Mouse (Mus musculus): Measurements from ENCODE around the gene Neb. TPM values are rescaled to one million over a fixed set of nuclear protein-coding genes. Genes with fewer than 3 reads are reported as not detected.

The Neb gene
- polyA plus RNA-seq, 1 experiment, result not detected

DNA sequence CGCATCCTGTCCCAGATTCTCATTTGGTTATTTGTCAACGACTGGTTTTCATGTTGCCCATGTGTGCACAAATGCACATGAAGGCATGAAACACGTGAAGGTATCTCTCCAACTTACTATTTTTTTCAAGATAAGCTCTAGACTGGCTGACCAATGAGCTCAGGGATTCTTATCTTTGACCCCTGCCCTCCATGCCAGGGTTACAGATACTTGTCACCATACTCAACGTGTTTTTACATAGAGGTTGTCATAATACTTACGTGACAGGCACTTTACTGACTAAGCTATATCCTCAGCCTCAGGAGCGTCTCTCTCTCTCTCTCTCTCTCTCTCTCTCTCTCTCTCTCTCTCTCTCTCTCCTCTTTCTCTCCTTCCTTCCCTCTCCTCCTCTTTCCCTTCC lies 8.2 kb upstream of the Neb start:
- H3K4me3 ChIP-seq (ENCODE audit: insufficient read depth, low read depth, low read length), result no peak overlapping the region
- WGBS, result 90% methylated on average over 6 of the region's 6 CpGs
- no peak overlapping the region for H3K27ac ChIP-seq (ENCODE audit: insufficient read depth, low read depth, low read length)
- H3K4me1 ChIP-seq (ENCODE audit: control insufficient read depth, insufficient read depth, low read length), result no peaks in the 10 kb centered on the region
- TF ChIP-seq CTCF (IDR thresholded peaks at IDR 0.05; ENCODE audit: insufficient read depth, low read depth, low read length) (no peak), POLR2A (IDR thresholded peaks at IDR 0.05; ENCODE audit: insufficient read depth, low read depth, low read length) (no peak)

DNA sequence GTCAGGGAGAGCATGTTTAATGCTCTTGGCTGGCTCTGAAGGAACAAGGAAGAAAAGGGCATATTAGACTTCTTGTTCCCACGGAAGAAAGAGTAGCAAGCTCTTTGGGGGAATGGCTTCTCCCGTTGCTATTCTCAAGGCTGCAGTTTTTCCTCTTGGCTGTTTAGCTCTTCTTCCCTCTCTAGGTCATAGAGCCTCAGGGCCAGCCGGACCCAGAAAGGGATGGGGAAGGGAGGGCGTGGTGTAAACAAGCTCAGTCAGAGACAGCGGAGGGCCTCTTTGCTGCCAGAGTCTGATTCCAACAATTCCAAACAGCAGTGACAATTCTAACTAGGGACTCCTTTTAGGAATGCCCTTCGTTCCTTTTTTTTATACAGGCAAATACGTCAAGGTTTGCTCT lies 7.8 kb upstream of the Neb start:
- H3K4me1 ChIP-seq (ENCODE audit: control insufficient read depth, insufficient read depth, low read length), result no peaks in the 10 kb centered on the region
- H3K27ac ChIP-seq (ENCODE audit: insufficient read depth, low read depth, low read length), result no peak overlapping the region
- WGBS, result 59% methylated on average over 7 of the region's 7 CpGs
- TF ChIP-seq CTCF (IDR thresholded peaks at IDR 0.05; ENCODE audit: insufficient read depth, low read depth, low read length), result no peak
- TF ChIP-seq POLR2A (IDR thresholded peaks at IDR 0.05; ENCODE audit: insufficient read depth, low read depth, low read length), result no peak
- no peak overlapping the region for H3K4me3 ChIP-seq (ENCODE audit: insufficient read depth, low read depth, low read length)

DNA sequence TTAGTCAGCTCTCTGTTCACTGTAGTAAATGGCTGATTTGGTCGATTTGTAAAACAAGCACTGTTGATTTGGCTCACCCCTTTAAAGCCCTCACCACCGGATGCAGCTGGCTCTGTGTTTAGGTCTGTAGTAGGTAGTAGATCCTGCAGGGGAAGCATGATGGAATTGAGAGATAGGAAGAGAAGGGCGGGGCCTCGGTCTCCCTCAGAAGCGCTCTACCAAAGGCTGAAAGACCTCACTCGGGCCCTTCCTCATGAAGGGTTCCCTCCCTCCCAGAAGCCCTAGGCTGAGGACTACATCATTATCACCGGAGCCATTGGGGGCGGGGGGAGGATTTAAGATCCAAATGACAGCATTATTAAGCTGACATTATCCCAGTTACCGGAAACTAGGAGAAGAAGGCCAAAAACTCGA lies 581 bp upstream of the Neb start:
- H3K27ac ChIP-seq (ENCODE audit: insufficient read depth, low read depth, low read length), result no peak overlapping the region
- H3K4me1 ChIP-seq (ENCODE audit: control insufficient read depth, insufficient read depth, low read length), result no peaks in the 10 kb centered on the region
- no peak for TF ChIP-seq CTCF (IDR thresholded peaks at IDR 0.05; ENCODE audit: insufficient read depth, low read depth, low read length)
- no peak for TF ChIP-seq POLR2A (IDR thresholded peaks at IDR 0.05; ENCODE audit: insufficient read depth, low read depth, low read length)
- no peak overlapping the region for H3K4me3 ChIP-seq (ENCODE audit: insufficient read depth, low read depth, low read length)
- 71% methylated on average over 10 of the region's 10 CpGs for WGBS

DNA sequence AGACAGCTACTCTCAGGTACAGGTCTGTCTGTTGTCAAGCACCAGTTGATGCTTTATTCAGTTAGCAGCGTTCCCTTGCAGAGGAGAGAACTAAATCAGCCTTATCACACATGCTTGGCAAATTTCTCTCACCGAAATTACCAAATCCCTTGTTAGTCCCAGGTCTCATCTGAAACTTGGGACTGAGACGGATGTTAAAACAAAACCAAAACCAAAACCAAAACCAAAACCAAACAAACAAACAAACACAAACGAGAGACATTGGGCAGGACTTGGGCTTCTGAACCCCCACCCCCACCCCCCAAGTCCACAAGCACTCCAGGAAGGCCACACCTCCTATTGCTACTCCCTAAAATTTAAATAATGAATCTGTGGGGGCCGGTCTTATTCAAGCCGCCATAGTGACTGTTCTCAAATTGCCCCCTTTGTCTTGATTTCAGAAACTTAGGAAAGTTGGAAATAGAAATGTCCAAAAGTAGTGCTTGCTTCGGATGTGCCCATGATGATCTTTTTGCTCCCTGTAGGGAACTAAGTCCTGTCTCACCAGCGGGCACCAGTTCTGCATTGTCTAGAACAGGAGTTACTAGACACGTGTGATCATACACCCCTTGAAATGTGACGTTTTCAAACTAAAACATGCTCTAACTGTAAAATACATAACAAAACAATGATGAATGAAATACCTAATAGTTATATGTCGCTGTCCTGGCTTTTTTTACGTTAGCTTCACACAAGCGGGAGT lies 397 bp downstream of the Neb start:
- Histone ChIP-seq H3K4me1 (ENCODE audit: control insufficient read depth, insufficient read depth, low read length) (no peaks in the 10 kb centered on the region), H3K27ac (ENCODE audit: insufficient read depth, low read depth, low read length) (no peak overlapping the region), H3K4me3 (ENCODE audit: insufficient read depth, low read depth, low read length) (no peak overlapping the region)
- WGBS, result 59% methylated on average over 13 of the region's 13 CpGs
- TF ChIP-seq CTCF (IDR thresholded peaks at IDR 0.05; ENCODE audit: insufficient read depth, low read depth, low read length) (no peak), POLR2A (IDR thresholded peaks at IDR 0.05; ENCODE audit: insufficient read depth, low read depth, low read length) (no peak)

DNA sequence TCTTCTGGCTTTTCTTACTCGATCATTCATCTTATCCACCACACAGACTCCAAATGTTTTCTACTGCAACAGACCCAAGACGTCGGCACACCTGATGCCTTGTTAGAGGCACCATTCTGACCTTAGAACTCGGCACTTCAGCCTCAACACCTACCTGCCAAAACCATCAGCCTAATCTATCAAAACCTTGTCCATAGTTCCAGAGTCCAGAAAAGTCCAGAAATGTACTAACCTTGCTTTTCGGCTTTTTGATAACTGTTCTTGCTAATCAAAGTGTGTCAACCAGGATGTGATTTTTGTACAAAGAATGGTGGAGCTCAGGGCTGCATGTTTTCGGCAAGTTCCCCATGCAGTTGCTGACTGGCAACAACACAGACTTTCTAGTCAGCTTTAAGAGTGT lies 3.6 kb downstream of the Neb start:
- 95% methylated on average over 6 of the region's 6 CpGs for WGBS

DNA sequence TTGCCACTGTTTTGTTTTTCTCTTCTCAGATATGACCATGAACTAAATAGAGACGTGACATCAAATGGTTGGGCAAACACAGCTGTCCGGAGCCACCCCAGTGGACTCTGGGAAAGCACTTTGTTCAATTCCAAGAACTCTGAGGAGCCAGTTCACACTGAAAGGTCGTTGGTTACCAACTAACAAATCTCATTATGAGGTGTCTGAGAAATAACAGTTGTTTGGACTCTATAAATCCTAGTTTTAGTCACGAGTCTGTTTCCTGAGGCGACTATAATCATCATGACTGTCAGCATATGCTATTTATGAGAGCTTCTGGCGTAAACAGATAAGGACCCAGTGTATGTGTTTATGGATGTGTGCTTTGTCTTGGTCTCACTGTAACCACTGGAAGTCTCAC lies 5.8 kb downstream of the Neb start:
- H3K27ac ChIP-seq (ENCODE audit: insufficient read depth, low read depth, low read length), result no peak overlapping the region
- TF ChIP-seq CTCF (IDR thresholded peaks at IDR 0.05; ENCODE audit: insufficient read depth, low read depth, low read length) (no peak), POLR2A (IDR thresholded peaks at IDR 0.05; ENCODE audit: insufficient read depth, low read depth, low read length) (no peak)
- H3K4me1 ChIP-seq (ENCODE audit: control insufficient read depth, insufficient read depth, low read length), result peaks cover 2% of the 10 kb centered on the region; the same call in 1 of the 2 replicates
- H3K4me3 ChIP-seq (ENCODE audit: insufficient read depth, low read depth, low read length), result no peak overlapping the region
- 83% methylated on average over 6 of the region's 6 CpGs for WGBS

More for the DNA sequence above, 3.6 kb downstream of the Neb start:
- TF ChIP-seq POLR2A (IDR thresholded peaks at IDR 0.05; ENCODE audit: insufficient read depth, low read depth, low read length), result no peak
- TF ChIP-seq CTCF (IDR thresholded peaks at IDR 0.05; ENCODE audit: insufficient read depth, low read depth, low read length), result no peak
- Histone ChIP-seq H3K4me3 (ENCODE audit: insufficient read depth, low read depth, low read length) (no peak overlapping the region), H3K27ac (ENCODE audit: insufficient read depth, low read depth, low read length) (no peak overlapping the region), H3K4me1 (ENCODE audit: control insufficient read depth, insufficient read depth, low read length) (no peaks in the 10 kb centered on the region)

DNA sequence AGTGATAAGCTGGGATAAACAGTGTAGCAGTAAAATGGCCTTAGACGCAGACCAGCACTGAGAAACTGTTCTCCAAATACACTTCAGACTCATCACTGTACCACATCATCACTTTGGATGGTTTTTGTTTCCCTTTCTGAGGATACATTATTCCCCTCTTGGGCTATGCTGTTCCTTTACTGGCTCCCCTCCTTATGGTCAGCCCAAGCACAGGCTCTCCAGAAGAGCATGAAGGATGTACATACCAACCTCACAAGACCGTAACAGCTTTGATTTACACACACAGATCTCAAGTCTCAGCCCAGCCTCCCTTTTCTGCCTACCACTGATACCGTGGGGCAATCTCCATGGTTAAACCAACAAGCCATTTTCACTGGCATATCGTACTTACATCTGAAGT lies 6.2 kb downstream of the Neb start:
- no peak for TF ChIP-seq POLR2A (IDR thresholded peaks at IDR 0.05; ENCODE audit: insufficient read depth, low read depth, low read length)
- TF ChIP-seq CTCF (IDR thresholded peaks at IDR 0.05; ENCODE audit: insufficient read depth, low read depth, low read length), result no peak
- peaks cover 2% of the 10 kb centered on the region; the same call in 1 of the 2 replicates for H3K4me1 ChIP-seq (ENCODE audit: control insufficient read depth, insufficient read depth, low read length)
- 93% methylated on average over 4 of the region's 4 CpGs for WGBS

DNA sequence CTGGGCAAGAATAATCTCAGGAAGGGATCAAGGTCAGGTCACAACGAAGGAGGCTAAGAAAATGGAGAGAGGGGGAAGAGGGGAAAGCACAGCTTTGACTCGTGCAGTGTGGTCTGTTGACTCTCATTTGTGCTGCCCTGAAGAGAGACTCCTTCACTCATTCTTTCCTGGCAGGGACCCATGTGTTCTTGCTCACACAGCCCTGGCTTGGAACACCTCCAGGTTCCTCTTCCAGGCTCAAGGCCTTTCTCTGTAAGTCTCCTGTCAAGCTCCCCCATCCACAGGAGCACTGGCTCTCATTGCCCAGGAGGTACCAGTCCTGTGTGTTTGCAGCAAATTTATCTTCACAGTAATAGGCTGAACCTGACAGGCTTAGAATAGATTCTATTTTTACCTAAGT lies 7.2 kb downstream of the Neb start:
- H3K27ac ChIP-seq (ENCODE audit: insufficient read depth, low read depth, low read length), result no peak overlapping the region
- TF ChIP-seq POLR2A (IDR thresholded peaks at IDR 0.05; ENCODE audit: insufficient read depth, low read depth, low read length) (no peak), CTCF (IDR thresholded peaks at IDR 0.05; ENCODE audit: insufficient read depth, low read depth, low read length) (no peak)
- 60% methylated on average over 2 of the region's 2 CpGs for WGBS

More for the DNA sequence above, 6.2 kb downstream of the Neb start:
- Histone ChIP-seq H3K27ac (ENCODE audit: insufficient read depth, low read depth, low read length) (no peak overlapping the region), H3K4me3 (ENCODE audit: insufficient read depth, low read depth, low read length) (no peak overlapping the region)

DNA sequence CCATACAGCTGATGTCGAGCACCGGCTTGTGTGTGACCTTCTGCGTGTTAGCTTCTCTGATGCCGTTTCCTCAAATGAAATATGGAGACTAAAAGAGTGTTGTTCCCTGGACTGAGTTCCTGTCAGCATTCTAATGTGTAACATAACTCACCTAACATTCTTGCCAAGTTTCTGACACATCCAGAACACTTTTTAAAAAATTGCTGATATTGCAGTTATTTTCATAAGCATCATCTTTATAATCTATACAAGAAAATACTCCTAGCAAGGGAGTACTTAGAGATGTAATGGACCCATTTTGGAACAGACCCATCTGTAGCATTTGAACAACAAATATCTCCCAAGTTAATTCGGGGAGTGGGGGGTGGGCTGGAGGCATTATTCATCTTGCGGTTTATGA lies 8.7 kb downstream of the Neb start:
- Histone ChIP-seq H3K27ac (ENCODE audit: insufficient read depth, low read depth, low read length) (no peak overlapping the region), H3K4me1 (ENCODE audit: control insufficient read depth, insufficient read depth, low read length) (peaks cover 2% of the 10 kb centered on the region; the same call in 1 of the 2 replicates), H3K4me3 (ENCODE audit: insufficient read depth, low read depth, low read length) (no peak overlapping the region)
- TF ChIP-seq CTCF (IDR thresholded peaks at IDR 0.05; ENCODE audit: insufficient read depth, low read depth, low read length) (no peak), POLR2A (IDR thresholded peaks at IDR 0.05; ENCODE audit: insufficient read depth, low read depth, low read length) (no peak)
- 97% methylated on average over 6 of the region's 6 CpGs for WGBS

More for the DNA sequence above, 7.2 kb downstream of the Neb start:
- Histone ChIP-seq H3K4me1 (ENCODE audit: control insufficient read depth, insufficient read depth, low read length) (peaks cover 2% of the 10 kb centered on the region; the same call in 1 of the 2 replicates), H3K4me3 (ENCODE audit: insufficient read depth, low read depth, low read length) (no peak overlapping the region)
